Mouse (Mus musculus) granulocyte monocyte progenitor cell, adult 5-6 weeks (primary cell): Measurements from ENCODE around the gene Gatad2b. TPM values are rescaled to one million over a fixed set of nuclear protein-coding genes. Genes with fewer than 3 reads are reported as not detected.
"Not testable (repeated sequence)": the region's sequence is repeated elsewhere in the genome, so short reads cannot be mapped to it uniquely, and the experiment has no call there.

Experiments
- ATAC-seq: replicated peaks from 2 replicates; pipeline ENCODE4 v1.8.0; 2016; ENCODE audit warnings: mild to moderate bottlenecking, moderate TSS enrichment, inconsistent platforms; ENCODE audit not compliant: poor library complexity, severe bottlenecking
- total RNA-seq, 2 experiments: library from RNA; stranded (forward) in 1 of 2; stranded (reverse) in 1 of 2; fragments of 200-712, 200-1000 nt in 1 of 2; fragments of >200 nt in 1 of 2; fragmentation: Nextera tagmentation in 1 of 2; gene quantifications; 2 replicates each; pipeline ENCODE4 v1.2.3; 2014 to 2017

Gatad2b gene
- total RNA-seq (2014; fragmentation: Nextera tagmentation), result 68.7 and 83.6 TPM in 2 replicates
- 19.4 and 19.9 TPM in 2 replicates for total RNA-seq (2017)

DNA sequence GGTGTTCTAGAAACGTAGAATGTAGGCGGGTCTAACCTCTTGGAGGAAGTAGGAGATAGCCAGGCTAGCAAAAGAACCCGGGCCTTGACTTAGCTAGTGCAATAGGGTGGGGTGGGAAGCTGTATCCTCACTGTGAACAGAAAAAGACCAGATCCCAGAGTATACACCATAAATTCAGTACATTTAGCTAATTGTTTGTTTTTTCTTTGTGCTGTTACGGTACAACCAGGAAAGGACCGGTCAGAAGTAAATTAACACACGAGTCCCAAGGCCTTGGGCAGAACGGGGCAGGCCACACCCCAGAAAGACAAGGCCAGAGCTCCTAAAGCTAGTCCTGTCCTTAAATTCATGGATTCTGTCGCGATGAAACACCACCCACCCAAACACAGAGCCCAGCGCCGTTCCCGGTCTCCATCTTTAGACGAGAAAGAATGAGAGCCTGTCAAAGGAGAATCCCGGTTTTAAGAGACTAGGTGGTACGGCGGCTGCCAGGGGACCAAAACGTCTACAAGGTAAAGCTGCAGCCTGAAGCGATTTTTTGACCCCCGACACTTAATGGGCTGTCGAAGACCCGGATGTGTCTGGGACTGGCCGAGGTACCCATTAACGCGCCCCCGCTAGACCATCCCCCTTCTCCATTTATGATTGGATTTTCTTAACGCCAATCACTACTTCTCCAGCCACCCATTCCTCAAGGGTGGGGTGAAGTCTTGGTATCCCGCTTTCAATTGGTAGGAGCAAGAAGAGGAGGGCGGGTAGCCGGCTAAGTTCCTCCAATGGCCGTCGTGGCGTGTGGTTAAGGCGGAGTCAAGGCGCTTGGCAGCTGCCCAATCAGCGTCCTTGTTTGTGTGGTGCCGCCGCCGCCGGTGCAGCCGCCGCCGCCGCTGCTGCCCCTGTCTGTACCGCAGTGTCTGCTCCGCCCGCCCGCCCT is at the start of gene Gatad2b:
TSS of gene Gatad2b (plus strand) at position 834 of the 931 bp plus-strand sequence.
- peak; percentile 97 for ATAC-seq

DNA sequence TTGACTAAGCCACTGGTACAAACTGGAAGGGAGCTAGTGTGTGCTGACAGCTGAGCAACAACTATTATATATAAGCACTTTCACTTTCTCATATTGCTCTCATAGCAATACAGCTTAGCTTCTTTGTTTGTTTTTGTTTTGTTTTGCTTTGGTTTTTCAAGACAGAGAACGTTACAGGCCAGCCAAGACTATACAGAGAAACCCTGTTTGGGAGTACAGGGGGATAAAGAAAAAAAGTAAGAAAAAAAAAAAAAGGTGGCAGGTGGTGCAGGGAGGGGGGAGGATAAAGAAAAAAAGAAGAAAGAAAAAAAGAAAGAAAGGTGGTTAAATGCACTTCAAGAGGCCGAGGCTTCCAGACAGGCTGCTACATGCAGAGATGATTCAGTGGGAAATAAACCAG is 47.6 kb upstream of the Gatad2b start:
- no peak for ATAC-seq

DNA sequence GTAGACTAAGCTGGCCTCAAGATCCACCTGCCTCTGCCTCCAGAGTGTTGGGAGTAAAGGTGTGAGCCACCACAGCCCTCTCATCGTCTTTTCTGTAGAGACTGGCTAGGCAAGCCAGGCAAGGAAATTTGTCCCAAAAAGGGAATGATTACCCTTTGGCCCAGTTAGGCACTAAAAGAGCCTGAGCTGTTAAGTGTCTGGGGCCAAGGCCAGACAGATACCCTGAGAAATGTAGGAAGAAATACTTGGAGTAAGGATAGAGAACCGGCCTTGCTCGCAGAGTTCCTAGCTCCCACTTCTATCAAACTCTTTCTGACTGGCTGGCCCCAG is 45.4 kb upstream of the Gatad2b start:
- ATAC-seq, result no peak

DNA sequence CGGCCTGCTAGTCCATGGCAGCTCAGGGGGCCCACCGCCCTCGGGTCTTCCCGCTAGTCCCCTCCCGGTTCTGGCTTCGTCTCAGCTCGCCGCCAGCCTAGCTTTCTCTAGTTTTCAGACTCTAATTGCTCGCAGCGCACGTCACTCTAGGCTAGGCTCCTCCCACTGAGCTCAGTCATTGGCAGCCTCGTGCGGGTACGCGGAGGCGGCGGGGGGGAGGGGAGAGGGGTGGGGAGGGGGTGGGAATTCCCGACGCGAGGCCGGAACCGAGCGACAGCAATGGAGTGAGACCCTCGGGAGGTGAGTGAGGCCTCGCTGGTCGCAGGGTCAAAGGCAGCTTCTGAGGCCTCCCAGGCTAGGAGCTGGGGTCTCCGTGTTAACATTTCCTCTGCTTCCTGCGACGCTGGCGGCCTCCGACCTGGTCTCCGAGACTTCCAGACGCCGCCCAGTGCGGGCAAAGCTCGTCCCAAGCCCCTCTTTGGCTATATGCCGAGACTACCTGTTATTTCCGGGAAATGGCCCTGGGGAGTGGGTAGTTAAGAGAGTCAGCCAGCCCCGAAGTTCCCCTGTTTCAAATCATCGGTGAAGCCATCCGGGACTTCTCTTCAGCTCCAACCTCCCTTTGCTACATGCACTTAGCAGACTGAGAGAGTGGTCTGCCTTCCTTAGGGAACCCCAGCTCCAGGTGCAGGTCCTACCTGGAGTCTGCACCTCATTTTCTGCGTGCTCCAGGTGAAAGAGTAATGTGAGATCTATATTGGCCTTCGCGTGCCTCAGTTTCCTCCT is 44.8 kb upstream of the Gatad2b start, which contains the start of gene Slc39a1:
TSS of gene Slc39a1 (plus strand) at position 213 of the 786 bp plus-strand sequence.
- peak; percentile 93 for ATAC-seq

DNA sequence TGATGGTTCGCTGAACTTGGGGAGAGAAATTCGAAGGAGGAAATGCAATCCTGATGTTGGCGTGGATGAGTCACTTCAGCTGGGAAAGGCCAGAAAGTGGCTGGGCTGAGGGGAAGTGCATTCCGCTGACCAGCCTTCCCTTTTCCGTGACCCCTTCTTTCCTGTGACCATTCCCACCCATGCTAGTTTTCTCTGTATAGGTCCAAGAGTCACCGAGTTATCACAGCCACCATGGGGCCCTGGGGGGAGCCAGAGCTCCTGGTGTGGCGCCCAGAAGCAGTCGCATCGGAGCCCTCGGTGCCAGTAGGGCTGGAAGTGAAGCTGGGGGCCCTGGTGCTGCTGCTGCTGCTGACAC is 44.3 kb upstream of the Gatad2b start:
- ATAC-seq, result peak; percentile 51

DNA sequence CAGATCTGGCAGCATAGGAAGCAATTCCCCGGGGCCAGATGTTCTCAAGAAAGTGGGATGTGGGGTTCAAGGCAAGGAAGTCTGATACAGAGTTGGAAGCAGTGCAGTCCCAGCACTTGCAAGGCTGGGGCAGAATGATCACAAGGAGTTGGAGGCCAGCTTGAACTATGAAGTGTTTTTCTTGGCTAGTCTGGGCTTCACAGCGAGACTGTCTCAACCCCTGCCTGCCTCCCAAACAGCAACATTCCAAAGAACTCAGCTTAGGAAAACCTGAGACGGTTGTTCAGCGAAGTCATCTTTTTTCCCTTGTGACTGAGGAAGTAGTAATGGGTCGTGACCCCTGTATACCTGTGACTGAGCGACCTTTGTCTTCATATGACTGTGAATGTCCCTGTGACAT is 42.2 kb upstream of the Gatad2b start:
- ATAC-seq, result no peak

DNA sequence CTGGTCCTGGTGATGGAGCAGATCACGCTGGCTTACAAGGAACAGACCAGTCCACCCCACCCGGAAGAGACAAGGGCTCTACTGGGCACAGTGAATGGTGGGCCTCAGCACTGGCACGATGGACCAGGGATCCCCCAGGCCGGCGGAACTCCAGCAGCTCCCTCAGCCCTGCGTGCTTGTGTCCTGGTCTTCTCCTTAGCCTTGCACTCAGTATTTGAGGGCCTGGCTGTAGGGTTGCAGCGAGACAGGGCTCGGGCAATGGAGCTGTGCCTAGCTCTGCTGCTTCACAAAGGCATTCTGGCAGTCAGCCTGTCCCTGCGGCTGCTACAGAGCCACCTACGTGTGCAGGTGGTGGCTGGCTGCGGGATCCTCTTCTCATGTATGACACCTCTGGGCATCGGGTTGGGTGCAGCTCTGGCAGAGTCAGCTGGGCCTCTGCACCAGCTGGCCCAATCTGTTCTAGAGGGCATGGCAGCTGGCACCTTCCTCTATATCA is 41.2 kb upstream of the Gatad2b start:
- not testable (repeated sequence) for ATAC-seq

DNA sequence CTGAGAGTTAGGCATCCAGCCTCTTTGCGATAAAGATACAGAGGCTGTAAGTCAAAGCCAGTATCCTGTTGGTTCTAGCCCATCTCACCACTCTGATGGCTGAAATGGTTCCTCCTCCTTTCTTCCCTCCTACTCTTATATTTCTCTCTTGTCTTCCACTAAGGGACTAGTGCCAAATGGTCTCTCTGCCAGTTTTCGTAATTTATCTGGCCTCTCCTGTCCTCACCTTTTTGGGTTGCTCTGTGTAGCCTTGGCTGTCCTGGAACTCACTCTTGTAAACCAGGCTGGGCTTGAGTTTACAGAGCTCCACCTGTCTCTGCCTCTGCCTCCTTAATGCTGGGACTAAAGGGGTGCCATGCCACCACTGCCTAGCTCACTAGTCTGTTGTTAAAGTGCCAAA is 40.3 kb upstream of the Gatad2b start:
- ATAC-seq, result not testable (repeated sequence)

DNA sequence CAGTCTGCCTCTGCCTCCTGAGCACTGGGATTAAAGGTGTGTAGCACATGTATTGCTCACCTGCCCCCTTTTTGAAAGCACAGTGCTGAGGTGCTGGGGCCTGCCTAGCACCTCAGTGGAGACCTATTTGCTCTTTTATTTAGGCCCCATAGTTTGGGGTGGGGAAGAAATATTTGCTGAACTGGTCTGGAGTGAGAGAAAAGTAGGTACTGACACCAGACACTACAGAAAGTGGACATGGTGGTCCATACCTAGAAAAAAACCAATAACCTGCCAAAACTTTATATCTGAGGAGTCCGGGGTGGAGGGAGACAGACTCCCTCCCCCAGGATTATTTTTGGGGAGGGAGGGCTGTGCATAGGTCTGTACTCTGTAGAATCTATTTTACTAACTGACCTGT is 39.8 kb upstream of the Gatad2b start:
- not testable (repeated sequence) for ATAC-seq

DNA sequence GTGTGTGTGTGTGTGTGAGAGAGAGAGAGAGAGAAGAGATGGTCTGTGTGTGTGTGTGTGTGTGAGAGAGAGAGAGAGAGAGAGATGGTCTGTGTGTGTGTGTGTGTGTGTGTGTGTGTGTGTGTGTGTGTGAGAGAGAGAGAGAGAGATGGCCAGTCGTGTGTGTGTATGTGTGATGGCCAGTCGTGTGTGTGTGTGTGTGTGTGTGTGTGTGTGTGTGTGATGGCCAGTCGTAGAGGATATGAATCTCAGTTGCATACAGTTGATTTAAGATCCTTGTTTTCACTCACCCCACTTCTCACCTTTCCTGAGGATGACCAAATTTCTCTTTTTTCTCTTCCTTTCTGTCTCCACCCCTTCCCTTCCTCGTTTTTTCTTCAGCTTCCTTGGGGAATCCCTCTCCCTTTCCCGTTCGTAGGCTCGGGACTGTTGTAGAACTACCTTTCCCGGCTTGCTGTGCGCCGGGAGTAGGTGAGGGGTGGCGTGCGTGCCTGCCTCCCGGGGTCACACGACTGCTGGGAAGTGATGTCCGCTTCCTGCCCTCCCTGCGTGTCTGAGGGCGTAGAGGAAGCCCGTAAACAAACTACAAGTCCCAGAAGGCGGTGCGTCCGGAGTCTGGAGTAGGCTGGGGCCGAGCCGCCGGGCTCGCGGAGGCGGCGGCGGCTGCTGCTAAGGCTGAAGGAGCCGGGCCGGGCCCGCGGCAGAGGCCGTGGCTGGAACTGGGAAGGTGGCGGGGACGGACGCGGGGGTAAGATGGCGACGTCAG is 39.1 kb upstream of the Gatad2b start, which contains the start of gene Crtc2:
TSS of gene Crtc2 (plus strand) at position 511 of the 766 bp plus-strand sequence.
- peak; percentile 94 for ATAC-seq

DNA sequence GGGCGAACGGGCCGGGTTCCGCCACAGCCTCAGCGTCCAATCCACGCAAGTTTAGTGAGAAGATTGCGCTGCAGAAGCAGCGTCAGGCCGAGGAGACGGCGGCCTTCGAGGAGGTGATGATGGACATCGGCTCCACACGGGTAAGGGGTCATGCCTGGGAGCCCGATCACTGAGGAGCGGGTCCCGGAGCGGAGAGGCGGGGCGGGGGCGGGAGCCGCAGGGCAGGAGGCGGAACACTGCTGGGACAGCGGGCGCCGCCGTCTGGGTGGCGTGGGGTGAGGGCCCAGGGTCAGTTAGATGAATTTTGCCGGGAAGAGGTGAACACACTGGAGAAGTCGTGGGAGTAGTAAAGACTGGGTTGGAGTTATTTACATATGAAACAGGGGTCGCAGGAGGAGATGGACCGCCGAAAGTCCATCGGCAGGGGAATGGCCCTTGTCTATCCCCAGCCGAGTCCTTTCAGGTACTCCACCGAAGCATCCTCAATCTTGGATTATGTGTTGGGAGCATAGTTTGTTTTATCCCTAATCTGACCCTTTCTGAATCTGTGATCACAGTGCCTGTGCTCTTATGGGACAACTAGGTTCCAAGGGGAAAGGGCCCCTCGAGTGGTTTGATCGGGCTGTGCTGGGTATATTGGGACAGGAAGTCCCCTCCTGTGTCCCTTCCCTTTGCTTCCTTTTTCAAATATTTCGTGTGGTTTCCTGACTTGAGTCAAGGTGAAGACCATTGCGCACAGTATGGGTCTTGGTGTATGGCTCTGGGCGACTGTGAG is 38.4 kb upstream of the Gatad2b start:
- peak; percentile 46 for ATAC-seq

DNA sequence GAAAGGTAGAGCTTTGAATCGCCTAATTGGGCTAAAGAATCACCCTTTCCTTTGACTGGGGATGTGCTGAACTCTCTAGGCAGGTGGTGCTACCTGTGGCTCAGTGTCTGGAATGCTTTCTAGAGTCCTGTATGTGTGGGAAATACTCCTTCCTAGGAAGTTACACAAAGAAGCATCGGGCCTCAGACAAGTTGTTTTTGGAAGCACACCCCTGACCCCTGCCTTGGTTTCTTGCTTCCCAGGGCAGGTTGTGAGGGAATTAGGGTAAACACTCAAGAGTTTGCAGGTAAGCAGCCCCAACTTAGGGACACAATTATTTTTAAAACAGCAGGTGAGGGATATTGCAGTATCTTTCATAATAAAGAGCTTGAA is 37.8 kb upstream of the Gatad2b start:
- no peak for ATAC-seq

DNA sequence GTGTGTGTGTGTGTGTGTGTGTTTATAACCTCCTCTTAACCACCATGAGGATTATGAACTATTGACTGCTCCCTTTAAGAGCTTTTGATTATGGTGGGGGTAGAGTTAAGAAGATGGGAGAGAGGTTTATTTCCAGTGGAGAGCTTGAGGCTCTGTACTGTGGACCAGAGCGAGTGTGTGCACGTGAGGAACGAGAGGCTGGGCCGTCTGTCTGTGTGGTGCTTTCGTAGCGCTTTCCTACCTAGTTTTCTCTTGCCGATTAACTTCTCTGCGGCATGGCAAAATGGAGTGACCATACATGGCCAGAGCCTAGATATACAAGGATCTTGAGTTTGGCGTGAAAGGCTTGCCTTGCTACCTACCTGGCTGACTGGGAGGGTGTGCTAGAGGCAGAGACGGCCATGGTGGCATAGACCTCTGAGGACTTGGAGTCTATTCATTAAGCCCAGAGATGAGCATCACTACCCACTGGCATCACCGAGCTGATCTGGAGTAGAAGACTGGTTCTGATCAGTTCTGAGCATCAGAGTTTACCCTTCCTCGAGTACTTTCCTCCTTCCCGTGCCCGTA is 37.1 kb upstream of the Gatad2b start:
- no peak for ATAC-seq

DNA sequence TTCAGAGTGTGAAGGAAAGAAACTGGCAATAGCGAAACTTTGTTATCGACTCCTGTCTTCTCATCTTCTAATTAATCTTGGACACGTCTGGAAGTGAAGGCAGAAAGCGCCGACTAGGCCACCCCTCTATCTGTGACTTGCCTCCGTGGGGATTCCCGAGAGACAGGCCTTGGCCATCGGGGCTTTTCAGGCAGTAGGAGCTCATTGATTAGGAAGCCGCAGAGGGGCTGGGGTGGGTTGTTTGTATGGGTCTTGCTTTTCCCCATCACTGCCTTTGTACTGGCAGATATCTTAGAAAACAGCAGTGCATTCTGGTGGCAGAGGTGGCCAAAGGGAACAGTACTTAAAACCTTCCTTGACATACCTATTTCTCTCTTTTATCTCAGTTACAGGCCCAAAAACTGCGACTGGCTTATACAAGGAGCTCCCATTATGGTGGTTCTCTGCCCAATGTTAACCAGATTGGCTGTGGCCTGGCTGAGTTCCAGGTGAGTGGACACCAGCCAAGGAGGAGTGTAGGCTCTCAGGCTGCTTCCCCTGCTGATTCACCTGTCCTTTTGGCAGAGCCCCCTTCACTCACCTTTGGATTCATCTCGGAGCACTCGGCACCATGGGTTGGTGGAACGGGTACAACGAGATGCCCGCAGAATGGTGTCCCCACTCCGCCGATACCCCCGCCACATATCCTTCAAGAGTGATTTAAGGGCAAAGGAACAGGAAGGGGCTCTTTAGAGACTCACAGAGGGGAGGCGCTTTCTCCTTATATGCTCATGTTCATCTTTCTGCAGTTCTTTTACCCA is 36.0 kb upstream of the Gatad2b start:
- no peak for ATAC-seq

DNA sequence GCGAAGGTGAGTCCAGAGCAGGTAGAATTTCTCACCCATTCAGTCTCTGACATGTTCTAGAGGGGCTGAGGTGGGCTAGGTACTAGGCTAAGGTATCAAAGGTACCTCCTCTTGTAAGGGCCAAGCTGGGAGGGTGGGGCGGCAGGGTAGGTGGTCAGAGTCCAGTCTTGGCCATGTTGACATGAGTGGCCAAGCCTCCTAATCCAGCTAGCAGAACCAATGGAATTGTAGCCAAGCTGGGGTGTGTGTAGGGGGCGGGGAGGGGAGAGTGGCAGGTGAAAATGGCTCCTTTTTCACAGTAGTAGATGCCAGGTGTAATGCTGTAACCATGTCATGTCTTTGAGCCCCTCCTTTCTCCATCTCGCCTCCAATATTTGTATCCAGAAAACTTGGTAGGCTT is 34.5 kb upstream of the Gatad2b start:
- ATAC-seq, result no peak

DNA sequence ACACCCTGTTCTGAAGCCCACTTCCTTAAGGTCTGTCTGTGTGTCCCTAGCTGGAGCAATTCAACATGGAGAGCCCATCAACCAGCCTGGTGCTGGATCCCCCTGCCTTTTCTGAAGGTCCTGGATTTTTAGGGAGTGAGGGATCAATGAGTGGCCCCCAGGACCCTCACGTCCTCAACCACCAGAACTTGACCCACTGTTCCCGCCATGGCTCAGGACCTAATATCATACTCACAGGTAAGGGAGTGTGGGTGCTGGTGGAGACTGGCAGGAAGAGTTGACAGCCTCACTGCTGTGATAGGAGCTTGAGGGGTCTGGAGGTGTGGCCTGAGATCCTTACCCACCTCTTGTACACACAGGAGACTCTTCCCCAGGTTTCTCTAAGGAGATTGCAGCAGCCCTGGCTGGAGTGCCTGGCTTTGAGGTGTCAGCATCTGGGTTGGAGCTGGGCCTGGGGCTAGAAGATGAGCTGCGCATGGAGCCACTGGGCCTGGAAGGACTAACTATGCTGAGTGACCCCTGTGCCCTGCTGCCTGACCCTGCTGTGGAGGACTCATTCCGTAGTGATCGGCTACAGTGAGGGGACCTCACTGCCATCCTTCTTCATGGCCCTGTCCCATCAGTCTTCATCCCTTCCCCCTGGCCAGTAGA is 29.7 kb upstream of the Gatad2b start:
- ATAC-seq, result no peak

DNA sequence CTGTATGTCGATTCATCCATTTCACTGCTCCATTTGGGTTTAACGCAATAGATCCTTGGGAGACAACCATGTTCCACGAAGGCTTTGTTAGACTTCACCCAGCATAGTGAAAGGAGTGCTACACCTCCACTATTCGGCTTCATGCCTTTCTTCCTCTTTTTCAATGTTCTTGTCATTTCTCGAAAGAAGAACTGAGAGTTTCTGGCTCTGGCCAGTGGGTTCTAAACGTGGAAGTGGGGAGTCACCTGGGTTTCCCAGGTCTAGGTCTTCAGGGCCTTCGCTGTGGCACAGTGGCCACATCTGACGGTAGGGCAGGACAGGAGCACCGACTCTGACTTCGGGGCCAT is 28.3 kb upstream of the Gatad2b start:
- ATAC-seq, result no peak
